Mouse (Mus musculus): Measurements from ENCODE around the gene Olfr1115. TPM values are rescaled to one million over a fixed set of nuclear protein-coding genes. Genes with fewer than 3 reads are reported as not detected.
"Not testable (repeated sequence)": the region's sequence is repeated elsewhere in the genome, so short reads cannot be mapped to it uniquely, and the experiment has no call there.

The Olfr1115 gene
- polyA plus RNA-seq (2015; fragmentation: Nextera tagmentation; extraction: Ambion mirVana) = not detected in 2 replicates

DNA sequence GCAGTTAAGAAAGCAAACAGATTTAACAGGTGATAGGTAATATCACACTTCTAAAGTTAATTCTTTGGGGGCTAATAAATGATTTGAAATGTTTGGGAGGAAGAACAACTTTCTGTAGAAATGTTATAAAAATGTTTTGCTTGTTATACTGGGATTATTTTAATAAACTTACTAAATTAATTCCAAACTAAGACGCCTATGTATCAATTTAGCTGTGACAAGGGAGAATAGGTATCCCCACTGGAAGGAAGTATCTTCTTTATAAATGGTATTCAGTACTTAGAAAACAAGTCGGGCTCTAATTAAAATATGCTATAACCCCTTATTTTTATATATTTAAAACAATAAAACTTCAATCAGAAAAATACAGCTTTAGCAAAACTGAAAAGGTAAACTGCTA is at the start of gene Olfr1115:
Olfr1115 (plus strand) TSS at position 301 of the 400 bp plus-strand sequence.
- ATAC-seq (ENCODE audit: insufficient read depth) = no peak
- Histone ChIP-seq H3K9ac (no peak within 1 kb of the TSS), H3K9me3 (replicated peaks) (no peaks in the 10 kb centered on the region), H3K27me3 (no peaks in the 10 kb centered on the region), H3K36me3 (replicated peaks) (no peaks in the 10 kb centered on the region), H3K4me3 (replicated peaks) (no peak within 1 kb of the TSS), H3K27ac (replicated peaks) (no peak within 1 kb of the TSS), H3K4me1 (replicated peaks) (no peaks in the 10 kb centered on the region), H3K4me2 (no peak within 1 kb of the TSS)
- WGBS (ENCODE audit: insufficient replicate concordance) = 56% methylated on average over 2 of the region's 2 CpGs

DNA sequence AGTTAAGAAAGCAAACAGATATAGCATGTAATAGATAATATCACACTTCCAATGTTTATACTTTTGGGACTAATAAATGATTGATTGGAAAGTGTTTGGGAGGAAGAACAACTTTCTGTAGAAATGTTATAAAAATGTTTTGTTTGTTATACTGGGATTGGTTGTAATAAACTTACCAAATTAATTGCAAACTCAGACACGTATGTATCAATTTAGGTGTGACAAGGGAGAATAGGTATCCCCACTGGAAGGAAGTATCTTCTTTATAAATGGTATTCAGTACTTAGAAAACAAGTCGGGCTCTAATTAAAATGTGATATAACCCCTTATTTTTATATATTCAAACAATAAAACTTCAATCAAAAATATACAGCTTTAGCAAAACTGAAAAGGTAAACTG is 39.1 kb upstream of the Olfr1115 start, which contains the start of gene Olfr1113:
Olfr1113 (plus strand) TSS at position 301 of the 400 bp plus-strand sequence.
- no peak for ATAC-seq (ENCODE audit: insufficient read depth)
- Histone ChIP-seq H3K4me2 (no peak within 1 kb of the TSS), H3K27ac (replicated peaks) (no peak within 1 kb of the TSS), H3K36me3 (replicated peaks) (no peaks in the 10 kb centered on the region), H3K9ac (no peak within 1 kb of the TSS), H3K4me3 (replicated peaks) (no peak within 1 kb of the TSS), H3K9me3 (replicated peaks) (no peaks in the 10 kb centered on the region), H3K4me1 (replicated peaks) (no peaks in the 10 kb centered on the region), H3K27me3 (no peaks in the 10 kb centered on the region)
- 65% methylated on average over 2 of the region's 2 CpGs for WGBS (ENCODE audit: insufficient replicate concordance)

DNA sequence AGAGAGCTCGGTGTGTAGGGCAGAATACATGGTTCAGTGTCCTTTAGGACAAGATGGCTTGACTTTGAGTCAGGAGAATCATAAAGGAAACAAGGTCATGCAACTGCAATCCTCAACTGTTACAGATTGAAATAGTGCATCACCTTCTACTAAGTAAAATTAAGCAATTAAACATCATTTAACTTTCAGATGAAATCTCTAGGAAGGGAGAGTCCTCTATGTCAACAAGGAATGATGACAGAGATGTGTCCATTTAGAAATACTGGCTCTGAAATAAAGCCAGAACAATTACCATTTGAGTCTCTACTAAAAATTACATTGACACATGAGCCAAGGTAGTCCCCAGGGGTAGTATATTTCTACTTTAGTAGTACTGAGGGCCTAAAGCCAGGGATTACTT is 19.4 kb downstream of the Olfr1115 start, which contains the start of gene Olfr1116:
Olfr1116 (plus strand) TSS at position 301 of the 400 bp plus-strand sequence.
- no peak within 1 kb of the TSS for H3K4me3 ChIP-seq (replicated peaks)
- 59% methylated on average over 1 of the region's 1 CpGs for WGBS (ENCODE audit: insufficient replicate concordance)

DNA sequence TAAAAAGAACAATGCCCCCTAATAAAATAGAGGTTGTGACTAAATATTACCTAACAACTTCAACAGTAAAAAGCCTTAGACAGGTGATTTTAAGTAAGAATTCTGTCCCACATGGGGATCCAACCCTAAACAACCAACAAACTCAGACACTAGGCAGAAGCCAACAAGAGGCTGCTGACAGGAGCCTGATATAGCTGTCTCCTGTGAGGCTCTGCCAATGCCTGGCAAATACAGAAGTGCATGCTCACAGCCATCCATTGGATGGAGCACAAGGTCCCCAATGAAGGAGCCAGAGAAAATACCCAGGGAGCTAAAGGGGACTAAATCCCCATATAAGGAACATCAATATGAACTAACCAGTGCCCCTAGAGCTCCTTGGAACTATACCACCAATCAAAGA is 46.2 kb downstream of the Olfr1115 start:
- not testable (repeated sequence) for H3K27ac ChIP-seq (replicated peaks); H3K9me3 ChIP-seq (replicated peaks); H3K4me1 ChIP-seq (replicated peaks); H3K9ac ChIP-seq; ATAC-seq (ENCODE audit: insufficient read depth); H3K36me3 ChIP-seq (replicated peaks); H3K4me2 ChIP-seq; H3K27me3 ChIP-seq; H3K4me3 ChIP-seq (replicated peaks)

More for the DNA sequence above, 19.4 kb downstream of the Olfr1115 start, which contains the start of gene Olfr1116:
- no peaks in the 10 kb centered on the region for H3K9me3 ChIP-seq (replicated peaks)
- H3K9ac ChIP-seq = no peak within 1 kb of the TSS
- no peaks in the 10 kb centered on the region for H3K27me3 ChIP-seq
- no peak for ATAC-seq (ENCODE audit: insufficient read depth)
- no peaks in the 10 kb centered on the region for H3K4me1 ChIP-seq (replicated peaks)
- no peaks in the 10 kb centered on the region for H3K36me3 ChIP-seq (replicated peaks)
- H3K4me2 ChIP-seq = no peak within 1 kb of the TSS
- H3K27ac ChIP-seq (replicated peaks) = no peak within 1 kb of the TSS

Small RNAs within 50 kb of the gene (microRNA-seq; reads per million reads assigned to microRNA genes)
- not detected for gene Gm27438

Other genes with a start within 250 kb of the Olfr1115 start
- not detected in 2 replicates for gene Olfr1102, start 249.6 kb upstream of the Olfr1115 start, polyA plus RNA-seq (2015; fragmentation: Nextera tagmentation; extraction: Ambion mirVana)
- gene Olfr1104, start 220.9 kb upstream of the Olfr1115 start, polyA plus RNA-seq (2015; fragmentation: Nextera tagmentation; extraction: Ambion mirVana) = not detected in 2 replicates
- gene Olfr1105, start 211.5 kb upstream of the Olfr1115 start, polyA plus RNA-seq (2015; fragmentation: Nextera tagmentation; extraction: Ambion mirVana) = not detected in 2 replicates
- not detected in 2 replicates for gene Olfr1106, start 195.7 kb upstream of the Olfr1115 start, polyA plus RNA-seq (2015; fragmentation: Nextera tagmentation; extraction: Ambion mirVana)
- gene Olfr1107, start 172.2 kb upstream of the Olfr1115 start, polyA plus RNA-seq (2015; fragmentation: Nextera tagmentation; extraction: Ambion mirVana) = not detected in 2 replicates
- not detected in 2 replicates for gene Olfr1109, start 152.0 kb upstream of the Olfr1115 start, polyA plus RNA-seq (2015; fragmentation: Nextera tagmentation; extraction: Ambion mirVana)
- not detected in 2 replicates for gene Olfr259, start 133.4 kb upstream of the Olfr1115 start, polyA plus RNA-seq (2015; fragmentation: Nextera tagmentation; extraction: Ambion mirVana)
- not detected in 2 replicates for gene Olfr1110, start 107.7 kb upstream of the Olfr1115 start, polyA plus RNA-seq (2015; fragmentation: Nextera tagmentation; extraction: Ambion mirVana)
- not detected in 2 replicates for gene Olfr1111, start 95.4 kb upstream of the Olfr1115 start, polyA plus RNA-seq (2015; fragmentation: Nextera tagmentation; extraction: Ambion mirVana)
- gene Olfr1112, start 60.2 kb upstream of the Olfr1115 start, polyA plus RNA-seq (2015; fragmentation: Nextera tagmentation; extraction: Ambion mirVana) = not detected in 2 replicates
- gene Olfr1113, start 39.0 kb upstream of the Olfr1115 start, polyA plus RNA-seq (2015; fragmentation: Nextera tagmentation; extraction: Ambion mirVana) = not detected in 2 replicates
- gene Olfr1116, start 19.5 kb downstream of the Olfr1115 start, polyA plus RNA-seq (2015; fragmentation: Nextera tagmentation; extraction: Ambion mirVana) = not detected in 2 replicates
- gene Olfr1118, start 59.6 kb downstream of the Olfr1115 start, polyA plus RNA-seq (2015; fragmentation: Nextera tagmentation; extraction: Ambion mirVana) = not detected in 2 replicates
- not detected in 2 replicates for gene Olfr1120, start 106.8 kb downstream of the Olfr1115 start, polyA plus RNA-seq (2015; fragmentation: Nextera tagmentation; extraction: Ambion mirVana)
- not detected in 2 replicates for gene Olfr1121, start 121.9 kb downstream of the Olfr1115 start, polyA plus RNA-seq (2015; fragmentation: Nextera tagmentation; extraction: Ambion mirVana)
- gene Olfr1122, start 137.8 kb downstream of the Olfr1115 start, polyA plus RNA-seq (2015; fragmentation: Nextera tagmentation; extraction: Ambion mirVana) = not detected in 2 replicates
- gene Olfr1123, start 168.6 kb downstream of the Olfr1115 start, polyA plus RNA-seq (2015; fragmentation: Nextera tagmentation; extraction: Ambion mirVana) = not detected in 2 replicates
- gene Olfr1124, start 182.3 kb downstream of the Olfr1115 start, polyA plus RNA-seq (2015; fragmentation: Nextera tagmentation; extraction: Ambion mirVana) = not detected in 2 replicates
- not detected in 2 replicates for gene Olfr1126, start 205.9 kb downstream of the Olfr1115 start, polyA plus RNA-seq (2015; fragmentation: Nextera tagmentation; extraction: Ambion mirVana)
- not detected in 2 replicates for gene Pramel7, start 249.1 kb downstream of the Olfr1115 start, polyA plus RNA-seq (2015; fragmentation: Nextera tagmentation; extraction: Ambion mirVana)

All from liver, embryonic 15.5 days (tissue).